8 mouse cellular contexts compared by ENCODE assay signal in genomic region chr14:8213803-8214224, GRCm38 (mm10). TPM values are rescaled to one million over a fixed set of nuclear protein-coding genes. Genes with fewer than 3 reads are reported as not detected.
A peak's percentile ranks its signal among the peaks of the same experiment; 100 is the strongest.
DNase-seq lines count a peak whose midpoint lies in the region; ATAC-seq lines count a peak whose summit lies in the region.

Kctd6 (plus strand) TSS chr14:8214140.

- H3K4me3 ChIP-seq in brown adipose tissue, adult 24 weeks (ENCODE audit: insufficient read depth, low read depth, low read length), result peak within 1 kb of the TSS; percentile 99
- peak within 1 kb of the TSS; percentile 75 for H3K4me3 ChIP-seq in heart, embryonic 13.5 days
- H3K4me3 ChIP-seq in liver, embryonic 12.5 days, result peak within 1 kb of the TSS; percentile 83
- H3K4me3 ChIP-seq in stomach, embryonic 15.5 days (replicated peaks), result peak within 1 kb of the TSS; percentile 71

- H3K9ac ChIP-seq in heart, embryonic 13.5 days, result peak within 1 kb of the TSS; percentile 99
- peak within 1 kb of the TSS; percentile 90 for H3K9ac ChIP-seq in liver, embryonic 12.5 days
- peak within 1 kb of the TSS; percentile 89 for H3K9ac ChIP-seq in stomach, embryonic 15.5 days

- WGBS in heart, embryonic 13.5 days, result 0% methylated on average over 44 of the region's 49 CpGs
- WGBS in liver, embryonic 12.5 days (ENCODE audit: insufficient replicate concordance), result under 1% methylated on average over 41 of the region's 49 CpGs
- WGBS in stomach, embryonic 15.5 days, result under 1% methylated on average over 38 of the region's 49 CpGs

- H3K36me3 ChIP-seq in heart, embryonic 13.5 days, result no peaks in the 10 kb centered on the region
- H3K36me3 ChIP-seq in liver, embryonic 12.5 days, result no peaks in the 10 kb centered on the region
- H3K36me3 ChIP-seq in stomach, embryonic 15.5 days, result no peaks in the 10 kb centered on the region

- ATAC-seq in heart, embryonic 13.5 days (ENCODE audit: extremely low read depth, insufficient number of reproducible peaks, low FRiP score, low TSS enrichment), result peak; percentile 97
- ATAC-seq in liver, embryonic 12.5 days, result peak; percentile 96
- peak; percentile 97 for ATAC-seq in stomach, embryonic 15.5 days (ENCODE audit: insufficient read depth, low FRiP score, low read depth)

- no peaks in the 10 kb centered on the region for H3K9me3 ChIP-seq in heart, embryonic 13.5 days
- no peaks in the 10 kb centered on the region for H3K9me3 ChIP-seq in liver, embryonic 12.5 days (replicated peaks)
- no peaks in the 10 kb centered on the region for H3K9me3 ChIP-seq in stomach, embryonic 15.5 days

- H3K27ac ChIP-seq in brown adipose tissue, adult 24 weeks (replicated peaks; ENCODE audit: low read depth, low read length), result peak within 1 kb of the TSS; percentile 79
- peak within 1 kb of the TSS; percentile 95 for H3K27ac ChIP-seq in heart, embryonic 13.5 days (replicated peaks)
- peak within 1 kb of the TSS; percentile 90 for H3K27ac ChIP-seq in liver, embryonic 12.5 days
- H3K27ac ChIP-seq in stomach, embryonic 15.5 days, result peak within 1 kb of the TSS; percentile 94

- peaks cover 7% of the 10 kb centered on the region for H3K4me1 ChIP-seq in brown adipose tissue, adult 24 weeks (ENCODE audit: control insufficient read depth, insufficient read depth, insufficient read length, low read length)
- peaks cover 30% of the 10 kb centered on the region for H3K4me1 ChIP-seq in heart, embryonic 13.5 days
- peaks cover 21% of the 10 kb centered on the region for H3K4me1 ChIP-seq in liver, embryonic 12.5 days
- no peaks in the 10 kb centered on the region; the same call in 1 of the 2 replicates for H3K4me1 ChIP-seq in stomach, embryonic 15.5 days

- DNase-seq in CD4-positive, CD25-positive, alpha-beta regulatory T cell, adult 2 months (ENCODE audit: low read depth, low spot score), result peak; percentile 97
- peak; percentile 31 for DNase-seq in fat pad, adult 2 months (ENCODE audit: extremely low read depth, low read depth, low spot score)
- peak; percentile 100 for DNase-seq in kidney, postnatal 10 days
- peak; percentile 95 to 96 for DNase-seq in natural killer cell, adult 2 months (ENCODE audit: low spot score in 2 of 2)

- H3K27me3 ChIP-seq in heart, embryonic 13.5 days (replicated peaks), result no peaks in the 10 kb centered on the region
- H3K27me3 ChIP-seq in liver, embryonic 12.5 days (replicated peaks), result no peaks in the 10 kb centered on the region
- no peaks in the 10 kb centered on the region for H3K27me3 ChIP-seq in stomach, embryonic 15.5 days (replicated peaks)

- peak within 1 kb of the TSS; percentile 95 for H3K4me2 ChIP-seq in heart, embryonic 13.5 days
- H3K4me2 ChIP-seq in liver, embryonic 12.5 days, result peak within 1 kb of the TSS; percentile 79
- H3K4me2 ChIP-seq in stomach, embryonic 15.5 days, result peak within 1 kb of the TSS; percentile 89

RNA-seq across cellular contexts. Expression of gene Kctd6, which starts in this region (rescaled TPM):
- polyA plus RNA-seq in brown adipose tissue, adult 24 weeks (2012; ENCODE audit: insufficient read depth, insufficient read length, missing spikeins), result 20.1 and 23.8 TPM in 2 replicates
- 2.7 and 4.7 TPM in 2 replicates for polyA plus RNA-seq in heart, embryonic 13.5 days (2015; fragmentation: Nextera tagmentation; extraction: Ambion mirVana)
- polyA plus RNA-seq in liver, embryonic 12.5 days (2016; fragmentation: Nextera tagmentation; extraction: Ambion mirVana), result 7.8 and 8.6 TPM in 2 replicates
- 12.9 and 14.2 TPM in 2 replicates for polyA plus RNA-seq in stomach, embryonic 15.5 days (2015; fragmentation: Nextera tagmentation; extraction: Ambion mirVana)

Comparison
In these comparisons a context has a peak if more than half of its experiments do, and no peak if none do; other contexts are left out.
1. Peak in every context shown above with its lines: DNase-seq, ATAC-seq, H3K4me3 ChIP-seq and H3K27ac ChIP-seq.
2. DNase-seq: peak in every context shown above with its lines; median percentile 100 in kidney, postnatal 10 days; 97 in CD4-positive, CD25-positive, alpha-beta regulatory T cell, adult 2 months; 96 in natural killer cell, adult 2 months; 31 in fat pad, adult 2 months.